Mouse (Mus musculus): ENCODE measurements at regions not wholly inside any gene's neighbourhood (a gene's known extent, or its start where the extent isn't known, plus 50 kb on each side); places are given as distances from the start of the nearest gene placed in this dataset.
A peak's percentile ranks its signal among the peaks of the same experiment; 100 is the strongest.

DNA sequence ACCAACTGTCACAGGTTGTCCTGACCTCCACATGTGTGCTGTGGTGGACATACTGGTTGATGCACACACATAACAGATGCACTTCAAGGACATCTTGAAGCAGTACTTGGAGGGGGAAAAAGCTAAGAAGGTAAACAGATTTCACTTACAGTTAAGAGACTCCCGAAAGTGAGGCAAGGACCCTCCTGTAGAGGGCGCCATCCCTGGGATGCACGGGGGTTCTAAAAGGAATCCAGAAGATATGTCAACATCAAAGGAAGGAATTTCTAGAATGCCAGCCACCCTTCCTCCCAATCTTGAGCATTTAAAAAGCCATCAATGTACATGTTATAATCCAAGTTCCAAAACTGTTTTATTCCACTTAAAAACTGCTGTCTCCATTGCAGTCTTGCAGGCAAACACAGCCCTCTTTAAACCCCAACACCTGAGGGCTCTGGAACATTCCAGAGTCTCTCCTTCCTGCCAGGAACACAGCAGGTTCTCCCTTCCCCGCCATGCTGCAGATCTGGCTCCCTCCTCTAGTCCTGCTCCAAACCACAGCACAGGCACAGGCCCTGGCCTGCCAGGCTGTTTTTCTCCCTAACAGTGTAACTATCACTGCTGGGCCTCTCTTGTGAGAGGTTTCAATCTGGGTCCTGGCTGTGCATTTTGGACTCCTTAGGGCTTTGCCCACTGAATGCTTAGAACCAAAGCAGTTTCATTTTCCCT lies 200.8 kb upstream of the Mkln1 start:
- Histone ChIP-seq H3K4me3 (ENCODE audit: low read depth, low read length) (no peak overlapping the region), H3K9me3 (replicated peaks; ENCODE audit: control insufficient read depth, insufficient read depth, low read length, poor library complexity, severe bottlenecking) (no peaks in the 10 kb centered on the region), H3K27ac (ENCODE audit: insufficient read depth, low read length) (no peak overlapping the region), H3K27me3 (ENCODE audit: control insufficient read depth, insufficient read depth, low read length, poor library complexity, severe bottlenecking) (no peaks in the 10 kb centered on the region), H3K9ac (ENCODE audit: low read depth, poor library complexity, severe bottlenecking) (no peak overlapping the region), H3K4me1 (ENCODE audit: control insufficient read depth, insufficient read depth, low read length) (no peaks in the 10 kb centered on the region), H3K36me3 (ENCODE audit: control insufficient read depth, insufficient read depth, low read length, poor library complexity, severe bottlenecking) (no peaks in the 10 kb centered on the region)
- TF ChIP-seq POLR2A (IDR thresholded peaks at IDR 0.05; ENCODE audit: insufficient read depth, low read length) (no peak), EP300 (IDR thresholded peaks at IDR 0.05; ENCODE audit: insufficient read depth, low read depth, low read length) (no peak), CTCF (IDR thresholded peaks at IDR 0.05; ENCODE audit: low read depth, low read length) (peak; percentile 75)

- no peaks in the 10 kb centered on the region for H3K27me3 ChIP-seq (ENCODE audit: control insufficient read depth, insufficient read depth, low read length, poor library complexity, severe bottlenecking)
- no peaks in the 10 kb centered on the region for H3K4me1 ChIP-seq (ENCODE audit: control insufficient read depth, insufficient read depth, low read length)
- no peak overlapping the region for H3K4me3 ChIP-seq (ENCODE audit: low read depth, low read length)
- no peak overlapping the region for H3K27ac ChIP-seq (ENCODE audit: insufficient read depth, low read length)
- H3K9me3 ChIP-seq (replicated peaks; ENCODE audit: control insufficient read depth, insufficient read depth, low read length, poor library complexity, severe bottlenecking), result no peaks in the 10 kb centered on the region
- TF ChIP-seq POLR2A (IDR thresholded peaks at IDR 0.05; ENCODE audit: insufficient read depth, low read length) (no peak), CTCF (IDR thresholded peaks at IDR 0.05; ENCODE audit: low read depth, low read length) (no peak), EP300 (IDR thresholded peaks at IDR 0.05; ENCODE audit: insufficient read depth, low read depth, low read length) (no peak)
- H3K9ac ChIP-seq (ENCODE audit: low read depth, poor library complexity, severe bottlenecking), result no peak overlapping the region
- no peaks in the 10 kb centered on the region for H3K36me3 ChIP-seq (ENCODE audit: control insufficient read depth, insufficient read depth, low read length, poor library complexity, severe bottlenecking)
Measured at GRCm38 (mm10) chr6:31198340-31198739, 200.2 kb upstream of the Mkln1 start.

DNA sequence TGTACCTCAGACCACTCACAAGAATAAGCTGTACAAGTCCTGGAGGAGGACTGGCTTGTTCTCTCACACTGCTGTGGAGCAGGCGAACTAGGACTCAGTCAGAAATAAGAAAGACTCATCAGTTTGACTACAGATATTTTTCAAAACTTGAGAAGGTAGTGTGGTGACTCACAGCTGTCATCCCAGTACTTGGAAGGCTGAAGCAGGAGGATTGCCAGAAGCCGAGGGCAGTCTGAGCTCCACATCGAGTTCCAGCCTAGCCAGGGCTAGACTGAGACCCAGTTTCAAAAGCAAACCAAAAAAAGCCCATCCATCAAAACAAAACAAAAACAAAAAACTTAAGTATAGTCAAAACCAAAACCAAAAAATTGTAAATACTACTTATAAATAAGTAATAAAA lies 197.8 kb upstream of the Mkln1 start:
- H3K27me3 ChIP-seq (ENCODE audit: control insufficient read depth, insufficient read depth, low read length, poor library complexity, severe bottlenecking), result no peaks in the 10 kb centered on the region
- H3K9me3 ChIP-seq (replicated peaks; ENCODE audit: control insufficient read depth, insufficient read depth, low read length, poor library complexity, severe bottlenecking), result no peaks in the 10 kb centered on the region
- no peak overlapping the region for H3K4me3 ChIP-seq (ENCODE audit: low read depth, low read length)
- H3K4me1 ChIP-seq (ENCODE audit: control insufficient read depth, insufficient read depth, low read length), result no peaks in the 10 kb centered on the region
- TF ChIP-seq POLR2A (IDR thresholded peaks at IDR 0.05; ENCODE audit: insufficient read depth, low read length) (no peak), EP300 (IDR thresholded peaks at IDR 0.05; ENCODE audit: insufficient read depth, low read depth, low read length) (no peak), CTCF (IDR thresholded peaks at IDR 0.05; ENCODE audit: low read depth, low read length) (no peak)
- no peak overlapping the region for H3K27ac ChIP-seq (ENCODE audit: insufficient read depth, low read length)
- no peaks in the 10 kb centered on the region for H3K36me3 ChIP-seq (ENCODE audit: control insufficient read depth, insufficient read depth, low read length, poor library complexity, severe bottlenecking)
- no peak overlapping the region for H3K9ac ChIP-seq (ENCODE audit: low read depth, poor library complexity, severe bottlenecking)

- Histone ChIP-seq H3K9me3 (replicated peaks; ENCODE audit: control insufficient read depth, insufficient read depth, low read length, poor library complexity, severe bottlenecking) (no peaks in the 10 kb centered on the region), H3K4me3 (ENCODE audit: low read depth, low read length) (no peak overlapping the region), H3K36me3 (ENCODE audit: control insufficient read depth, insufficient read depth, low read length, poor library complexity, severe bottlenecking) (no peaks in the 10 kb centered on the region), H3K27ac (ENCODE audit: insufficient read depth, low read length) (no peak overlapping the region), H3K4me1 (ENCODE audit: control insufficient read depth, insufficient read depth, low read length) (no peaks in the 10 kb centered on the region), H3K9ac (ENCODE audit: low read depth, poor library complexity, severe bottlenecking) (no peak overlapping the region), H3K27me3 (ENCODE audit: control insufficient read depth, insufficient read depth, low read length, poor library complexity, severe bottlenecking) (no peaks in the 10 kb centered on the region)
- no peak for TF ChIP-seq POLR2A (IDR thresholded peaks at IDR 0.05; ENCODE audit: insufficient read depth, low read length)
- no peak for TF ChIP-seq EP300 (IDR thresholded peaks at IDR 0.05; ENCODE audit: insufficient read depth, low read depth, low read length)
- no peak for TF ChIP-seq CTCF (IDR thresholded peaks at IDR 0.05; ENCODE audit: low read depth, low read length)
Measured at GRCm38 (mm10) chr6:31201375-31201972, 197.1 kb upstream of the Mkln1 start.

DNA sequence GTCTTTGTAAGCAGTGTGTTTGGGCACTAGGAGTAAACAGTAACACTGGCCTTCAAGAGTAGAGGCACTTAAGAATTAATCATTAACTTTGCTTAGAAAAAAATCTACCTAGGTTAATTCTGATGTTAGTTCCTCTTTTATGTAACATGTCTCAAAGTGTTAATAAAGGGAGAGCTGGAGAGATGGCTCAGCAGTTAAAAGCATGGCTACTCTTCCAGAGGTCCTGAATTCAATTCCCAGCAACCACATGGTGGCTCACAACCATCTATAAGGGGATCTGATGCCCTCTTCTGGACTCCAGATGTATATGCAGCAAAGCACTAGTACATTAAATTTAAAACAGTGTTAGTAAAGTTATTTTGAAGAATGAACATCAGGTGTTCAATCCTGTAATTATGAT lies 195.9 kb upstream of the Mkln1 start:
- H3K36me3 ChIP-seq (ENCODE audit: control insufficient read depth, insufficient read depth, low read length, poor library complexity, severe bottlenecking), result no peaks in the 10 kb centered on the region
- no peaks in the 10 kb centered on the region for H3K4me1 ChIP-seq (ENCODE audit: control insufficient read depth, insufficient read depth, low read length)
- H3K27me3 ChIP-seq (ENCODE audit: control insufficient read depth, insufficient read depth, low read length, poor library complexity, severe bottlenecking), result no peaks in the 10 kb centered on the region
- no peak overlapping the region for H3K27ac ChIP-seq (ENCODE audit: insufficient read depth, low read length)
- TF ChIP-seq CTCF (IDR thresholded peaks at IDR 0.05; ENCODE audit: low read depth, low read length) (no peak), EP300 (IDR thresholded peaks at IDR 0.05; ENCODE audit: insufficient read depth, low read depth, low read length) (no peak), POLR2A (IDR thresholded peaks at IDR 0.05; ENCODE audit: insufficient read depth, low read length) (no peak)
- H3K4me3 ChIP-seq (ENCODE audit: low read depth, low read length), result no peak overlapping the region
- H3K9me3 ChIP-seq (replicated peaks; ENCODE audit: control insufficient read depth, insufficient read depth, low read length, poor library complexity, severe bottlenecking), result no peaks in the 10 kb centered on the region
- no peak overlapping the region for H3K9ac ChIP-seq (ENCODE audit: low read depth, poor library complexity, severe bottlenecking)

- no peak overlapping the region for H3K4me3 ChIP-seq (ENCODE audit: low read depth, low read length)
- H3K27ac ChIP-seq (ENCODE audit: insufficient read depth, low read length), result no peak overlapping the region
- H3K9ac ChIP-seq (ENCODE audit: low read depth, poor library complexity, severe bottlenecking), result no peak overlapping the region
- H3K36me3 ChIP-seq (ENCODE audit: control insufficient read depth, insufficient read depth, low read length, poor library complexity, severe bottlenecking), result no peaks in the 10 kb centered on the region
- no peaks in the 10 kb centered on the region for H3K27me3 ChIP-seq (ENCODE audit: control insufficient read depth, insufficient read depth, low read length, poor library complexity, severe bottlenecking)
- no peaks in the 10 kb centered on the region for H3K9me3 ChIP-seq (replicated peaks; ENCODE audit: control insufficient read depth, insufficient read depth, low read length, poor library complexity, severe bottlenecking)
- no peak for TF ChIP-seq CTCF (IDR thresholded peaks at IDR 0.05; ENCODE audit: low read depth, low read length)
- TF ChIP-seq POLR2A (IDR thresholded peaks at IDR 0.05; ENCODE audit: insufficient read depth, low read length), result no peak
- no peak for TF ChIP-seq EP300 (IDR thresholded peaks at IDR 0.05; ENCODE audit: insufficient read depth, low read depth, low read length)
- H3K4me1 ChIP-seq (ENCODE audit: control insufficient read depth, insufficient read depth, low read length), result no peaks in the 10 kb centered on the region
Measured at GRCm38 (mm10) chr6:31204434-31204833, 194.1 kb upstream of the Mkln1 start.
